Mouse (Mus musculus) brain, embryonic 14.5 days (tissue): ENCODE results near the gene Itm2b. TPM values are rescaled to one million over a fixed set of nuclear protein-coding genes. Genes with fewer than 3 reads are reported as not detected.

Source experiments
- DNase-seq: peaks from one replicate; pipeline ENCODE4 v3.0.0-alpha.2; 2011; ENCODE audit warnings: low read depth
- CTCF ChIP-seq: fragments of 200-500 bp; IDR thresholded peaks from 2 replicates; pipeline ENCODE4 v1.5.1; 2012; ENCODE audit warnings: inconsistent platforms, mild to moderate bottlenecking, moderate library complexity, borderline replicate concordance; ENCODE audit not compliant: insufficient read depth, insufficient read length; ENCODE audit errors: extremely low read depth
- POLR2A ChIP-seq: fragments of 200-500 bp; IDR thresholded peaks from 2 replicates; pipeline ENCODE4 v1.6.1; 2012; ENCODE audit warnings: mild to moderate bottlenecking, inconsistent platforms, borderline replicate concordance; ENCODE audit not compliant: poor library complexity, insufficient read depth, insufficient read length, severe bottlenecking; ENCODE audit errors: extremely low read depth
- polyA plus RNA-seq: library from polyadenylated mRNA; depleted of rRNA; stranded (reverse); fragments of >200 nt; gene quantifications from 2 replicates; pipeline ENCODE4 v1.2.3, GENCODE M21; 2012

Gene Itm2b
- polyA plus RNA-seq, 1 experiment = 377 TPM

DNA sequence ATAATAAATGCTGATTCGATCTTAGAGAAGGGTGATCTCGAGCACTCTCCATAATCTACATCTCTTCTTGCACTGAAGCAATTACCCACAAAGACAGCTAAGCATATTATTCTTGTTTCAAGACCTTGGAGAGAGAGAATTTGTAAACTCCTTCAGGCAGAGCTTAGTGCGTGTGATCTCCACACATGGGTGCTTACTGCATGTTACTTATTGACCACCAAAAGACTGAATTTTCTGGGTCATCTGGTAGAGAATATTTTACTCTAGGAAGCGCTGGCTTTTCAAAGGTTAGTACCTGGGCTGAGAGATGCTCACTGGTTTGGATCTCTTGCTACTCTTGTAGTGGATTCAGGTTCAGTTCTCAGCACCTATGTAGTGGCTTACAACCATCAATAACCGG, 34.0 kb downstream of the Itm2b start:
- no peak for DNase-seq
- TF ChIP-seq CTCF (no peak), POLR2A (no peak)

DNA sequence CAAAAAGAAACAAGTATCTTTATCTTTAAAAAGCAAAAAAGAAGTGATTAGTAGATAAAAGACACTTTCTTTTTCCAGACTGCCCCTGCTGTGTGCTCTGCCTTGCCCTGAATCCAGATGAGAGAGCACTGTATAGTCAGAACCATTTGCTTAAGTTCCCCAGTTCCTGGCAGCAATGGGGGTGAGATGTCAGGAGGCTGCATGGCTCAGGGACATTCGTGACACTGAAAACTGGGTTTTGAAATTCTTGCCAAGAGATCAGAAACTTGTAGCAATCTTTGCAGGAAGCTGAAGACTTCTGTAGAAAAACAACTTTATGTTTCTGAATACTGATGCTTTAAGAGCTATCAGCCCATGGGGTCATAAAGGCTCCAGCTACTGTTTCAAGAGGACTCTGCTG, 35.1 kb downstream of the Itm2b start:
- no peak for TF ChIP-seq POLR2A
- no peak for DNase-seq

DNA sequence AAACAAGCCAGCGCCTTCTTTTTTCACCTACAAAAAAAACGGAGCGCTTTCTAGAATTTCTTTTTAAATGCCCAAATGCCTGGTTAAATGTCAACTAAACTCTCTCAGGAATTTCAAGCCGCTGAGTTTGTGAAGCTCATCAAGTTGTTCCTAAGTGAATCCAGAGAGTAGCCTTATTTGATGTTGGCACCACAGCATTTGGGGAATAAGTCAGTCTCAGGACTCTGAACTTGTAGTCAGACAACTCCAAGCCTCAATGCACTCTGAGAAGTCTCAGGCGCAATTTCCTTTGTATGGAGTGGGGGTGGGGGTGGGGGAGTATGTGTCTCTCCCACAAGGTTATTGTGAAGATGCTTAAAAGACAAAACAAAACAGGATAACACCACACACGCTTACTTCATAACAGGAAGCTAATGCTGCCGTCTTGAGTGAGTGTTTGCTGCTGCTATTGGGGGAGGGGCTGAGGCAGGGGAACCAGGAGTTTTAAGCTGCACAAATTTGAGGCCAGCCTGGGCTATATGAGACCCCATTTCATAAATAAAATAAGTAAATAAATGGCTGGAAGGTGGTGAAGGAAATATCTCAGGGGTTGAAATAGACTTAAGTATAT, 35.9 kb downstream of the Itm2b start:
- no peak for DNase-seq
- TF ChIP-seq CTCF (no peak), POLR2A (no peak)

DNA sequence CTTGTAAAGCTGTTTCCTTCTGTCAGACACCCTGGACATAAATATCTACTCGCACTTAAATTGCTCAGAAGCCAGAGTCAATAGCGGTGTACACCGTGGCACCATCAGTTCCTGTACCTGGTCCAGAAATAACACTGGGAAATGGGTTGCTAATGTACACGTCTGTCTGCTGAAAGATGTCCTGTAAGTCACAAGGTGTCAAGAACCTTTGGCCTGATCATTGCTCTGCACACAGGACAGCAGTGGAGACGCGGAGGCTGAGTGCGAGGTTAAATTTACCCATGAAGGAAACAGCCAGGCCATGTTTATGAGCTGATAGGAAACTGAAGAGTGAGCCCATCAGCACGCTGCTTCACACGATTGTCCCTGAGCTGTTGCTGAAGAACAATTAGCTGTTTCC, 37.8 kb downstream of the Itm2b start:
- DNase-seq = no peak
- no peak for TF ChIP-seq POLR2A
- no peak for TF ChIP-seq CTCF

DNA sequence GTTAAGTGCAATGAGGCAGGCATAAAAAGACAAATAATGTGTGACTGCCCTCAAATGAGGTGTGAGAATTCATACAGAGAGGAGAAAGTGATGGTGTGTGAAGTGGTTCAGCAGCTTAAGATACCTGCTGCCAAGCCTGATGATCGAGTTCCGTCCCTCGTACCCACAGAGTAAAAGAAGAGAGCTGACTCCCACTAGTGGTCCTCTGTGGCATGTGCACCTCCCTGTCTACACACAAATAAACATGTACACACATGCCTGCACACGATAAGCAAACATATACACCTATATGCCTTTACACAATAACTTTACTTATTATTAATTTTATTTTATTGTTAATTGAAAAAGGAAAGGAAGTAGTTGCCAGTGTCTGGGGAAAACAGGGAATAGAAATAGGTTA, 39.5 kb downstream of the Itm2b start:
- no peak for DNase-seq
- no peak for TF ChIP-seq POLR2A
- peak; percentile 11; the same call in 1 of the 2 replicates for TF ChIP-seq CTCF

DNA sequence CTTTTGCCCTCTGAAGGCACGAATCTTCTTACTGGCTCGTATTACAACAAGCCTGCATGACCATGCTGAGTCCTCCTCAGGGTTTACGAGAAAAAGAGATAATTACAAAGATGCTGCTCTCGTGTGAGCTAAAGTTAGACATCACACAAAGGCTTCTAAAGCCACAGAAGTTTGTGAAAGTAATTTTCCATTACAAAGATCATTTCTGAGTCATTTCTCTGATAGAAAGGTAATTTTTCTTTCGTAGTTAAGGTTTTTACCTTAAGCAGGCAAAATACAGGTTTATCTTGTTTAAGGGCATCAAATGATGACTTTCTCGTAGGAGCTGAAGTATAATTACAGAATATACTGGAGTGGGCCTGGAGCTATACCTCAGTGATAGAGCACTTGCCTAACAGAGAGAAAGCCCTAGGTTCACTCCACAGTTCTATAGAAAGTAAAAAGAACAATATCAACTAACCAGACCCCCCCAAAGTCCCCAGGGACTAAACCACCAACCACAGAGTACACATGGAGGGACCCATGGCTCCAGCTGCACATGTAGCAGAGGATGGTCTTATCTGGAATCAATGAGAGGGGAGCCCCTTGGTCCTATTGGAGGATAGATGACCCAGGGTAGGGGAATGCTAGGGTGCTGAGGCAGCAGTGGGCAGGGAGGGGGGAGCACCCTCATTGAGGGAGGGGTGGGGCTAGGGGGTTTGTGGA, 44.9 kb downstream of the Itm2b start:
- no peak for TF ChIP-seq POLR2A
- TF ChIP-seq CTCF = no peak
- no peak for DNase-seq

DNA sequence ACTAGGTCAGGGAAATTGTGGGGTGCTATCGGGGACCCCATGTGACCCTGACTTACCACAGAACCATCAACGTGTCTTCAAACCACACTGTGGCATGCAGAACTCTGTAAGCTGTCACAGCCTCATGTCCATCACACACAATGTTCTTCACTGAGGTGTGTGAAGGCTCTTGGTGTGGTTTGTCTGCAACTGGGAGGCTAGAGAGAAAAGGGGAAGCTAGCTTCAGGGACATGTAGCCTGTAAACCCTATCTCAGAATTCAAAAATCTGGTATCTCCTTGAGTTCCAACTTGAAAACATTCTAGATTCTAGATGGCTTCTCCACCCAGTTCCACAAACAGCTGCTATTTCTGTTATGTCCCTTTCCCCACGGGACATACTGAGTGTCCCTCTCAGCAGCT, 45.5 kb downstream of the Itm2b start:
- no peak for DNase-seq

DNA sequence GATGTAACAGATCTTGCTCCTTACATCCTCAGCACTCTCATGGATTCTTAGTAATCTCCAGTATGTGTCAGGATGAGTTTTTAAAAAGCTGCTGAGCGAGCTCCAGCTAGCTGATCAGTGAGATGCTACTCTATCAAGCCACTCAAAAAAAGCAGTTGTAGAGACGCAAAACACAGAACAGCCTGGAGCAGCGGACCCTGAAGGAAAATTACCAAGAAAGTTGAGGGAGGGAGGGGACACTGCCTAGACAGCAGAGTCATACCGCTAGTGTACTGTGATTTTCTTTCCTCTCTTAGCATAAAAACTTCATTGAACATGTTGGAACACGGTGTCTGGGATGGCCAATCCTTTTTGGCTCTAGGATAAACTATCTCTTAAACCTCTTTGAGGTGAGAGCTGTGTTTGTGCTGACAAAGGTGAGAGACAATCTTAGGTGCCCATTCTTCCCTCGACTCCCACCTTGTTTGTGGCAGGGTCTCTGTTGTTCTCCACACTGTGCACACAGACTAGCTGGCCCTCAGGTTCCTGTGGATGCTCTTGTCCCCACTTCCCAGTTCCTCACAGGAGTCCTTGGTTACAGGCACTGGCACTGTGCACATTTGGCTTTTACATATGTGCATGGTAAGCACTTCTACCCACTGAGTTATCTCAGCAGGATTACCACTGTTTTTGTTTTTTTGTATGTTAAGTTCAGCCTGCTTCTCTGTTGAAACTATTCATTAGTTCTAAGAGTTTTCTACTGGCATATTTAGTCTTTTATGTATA, 48.6 kb downstream of the Itm2b start:
- no peak for DNase-seq
- TF ChIP-seq POLR2A = no peak
- TF ChIP-seq CTCF = no peak

More for the DNA sequence above, 45.5 kb downstream of the Itm2b start:
- TF ChIP-seq CTCF = no peak
- TF ChIP-seq POLR2A = no peak

DNA sequence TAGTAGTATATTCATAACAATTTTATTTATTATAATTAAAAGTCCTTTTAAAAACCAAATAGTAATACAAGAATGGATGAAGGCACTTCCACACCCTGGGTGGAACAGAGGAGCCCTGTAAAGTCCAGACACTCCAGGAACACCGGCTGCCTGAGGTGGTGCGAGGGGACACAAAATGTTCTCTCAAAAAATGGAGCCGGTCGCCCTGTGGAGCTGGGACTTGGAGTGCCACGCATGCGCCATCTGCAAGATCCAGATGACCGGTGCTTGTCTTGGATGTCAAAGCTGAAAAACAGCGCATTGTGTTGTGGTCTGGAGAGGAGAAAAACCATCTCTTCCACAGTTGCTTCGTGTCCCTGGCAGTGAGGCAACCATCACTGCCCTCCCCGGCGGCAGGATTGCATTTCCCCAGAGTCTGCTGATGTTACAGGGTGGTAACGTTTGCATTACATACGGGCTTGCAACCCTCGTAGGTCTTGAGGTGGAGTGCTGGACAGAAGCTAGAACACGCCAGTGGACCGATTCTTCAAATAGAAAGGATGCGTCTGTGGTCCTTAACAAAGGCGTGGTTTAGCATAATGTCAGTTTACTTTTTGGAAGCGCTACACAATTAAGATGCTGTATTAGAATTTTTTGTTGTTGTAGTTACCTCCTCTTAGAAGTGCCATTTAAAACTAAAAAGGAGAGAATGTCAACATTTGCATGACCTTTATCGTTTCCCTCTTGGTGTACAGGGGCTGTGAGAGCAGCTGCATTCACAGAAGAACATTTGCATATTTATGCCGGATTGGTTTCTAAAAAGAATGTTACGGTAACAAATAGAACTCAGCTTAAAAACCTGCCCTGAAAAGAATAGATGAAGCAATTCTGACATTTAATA, 49.9 kb downstream of the Itm2b start:
- peak; percentile 27 for DNase-seq
- no peak for TF ChIP-seq POLR2A

DNA sequence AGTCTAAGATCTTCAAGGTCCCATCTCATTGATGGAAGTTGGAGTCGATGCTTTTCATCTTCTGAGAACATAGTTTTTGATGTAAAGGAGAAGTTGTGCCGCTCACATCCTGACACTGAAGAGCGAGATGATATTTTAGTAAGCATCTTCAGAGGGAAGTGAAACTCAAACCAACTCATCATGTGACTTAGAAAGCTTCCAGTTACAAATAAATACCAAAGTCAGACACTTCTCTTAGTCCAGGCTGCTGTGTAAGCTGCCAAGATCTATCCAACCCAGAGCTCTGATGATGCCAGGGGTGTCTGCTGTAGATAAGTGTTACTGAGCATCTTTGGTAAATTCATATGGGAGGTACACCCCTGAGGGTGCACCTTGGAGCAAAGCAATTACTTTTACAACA, 51.2 kb downstream of the Itm2b start:
- DNase-seq = no peak
- TF ChIP-seq CTCF (no peak), POLR2A (no peak)

DNA sequence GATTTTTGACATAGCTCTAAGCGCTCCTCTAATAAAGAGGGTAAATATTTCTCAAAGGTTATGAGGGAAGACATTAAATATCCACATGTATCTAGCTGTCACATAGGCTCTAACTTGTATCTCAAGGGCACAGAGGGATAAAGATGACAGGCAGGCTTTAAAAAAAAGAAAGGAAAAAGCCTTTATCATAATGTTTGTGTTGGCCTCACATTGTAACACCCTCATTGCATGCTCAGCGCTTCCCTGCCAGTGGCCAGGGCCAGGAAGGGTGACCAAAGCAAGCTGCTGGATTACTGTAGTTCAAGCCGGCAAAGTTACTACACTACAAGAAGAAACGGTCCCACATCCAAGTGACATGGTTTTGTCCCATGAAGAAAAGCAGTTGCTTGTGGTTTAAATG, 53.7 kb downstream of the Itm2b start:
- TF ChIP-seq POLR2A = no peak
- no peak for TF ChIP-seq CTCF
- no peak for DNase-seq

DNA sequence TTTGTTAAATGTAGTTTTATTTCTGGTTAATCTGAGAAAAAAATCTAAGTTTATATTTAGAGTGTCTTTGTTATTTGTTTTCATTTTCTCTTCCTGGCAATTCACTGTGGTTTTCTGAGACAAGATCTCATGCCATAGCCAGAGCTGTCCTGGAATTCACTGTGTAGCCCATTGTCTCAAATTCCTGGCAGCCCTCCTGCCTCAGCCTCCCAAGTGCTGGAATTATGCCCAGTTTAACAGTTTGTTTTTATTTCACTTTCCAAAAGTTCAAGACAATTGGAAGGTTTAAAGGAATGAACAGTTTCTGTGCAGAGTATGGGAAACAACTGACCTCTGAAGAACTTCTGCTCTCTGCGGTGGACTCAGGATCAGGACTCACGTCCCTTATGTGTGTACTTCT, 55.2 kb downstream of the Itm2b start:
- DNase-seq = no peak
- no peak for TF ChIP-seq CTCF
- no peak for TF ChIP-seq POLR2A

DNA sequence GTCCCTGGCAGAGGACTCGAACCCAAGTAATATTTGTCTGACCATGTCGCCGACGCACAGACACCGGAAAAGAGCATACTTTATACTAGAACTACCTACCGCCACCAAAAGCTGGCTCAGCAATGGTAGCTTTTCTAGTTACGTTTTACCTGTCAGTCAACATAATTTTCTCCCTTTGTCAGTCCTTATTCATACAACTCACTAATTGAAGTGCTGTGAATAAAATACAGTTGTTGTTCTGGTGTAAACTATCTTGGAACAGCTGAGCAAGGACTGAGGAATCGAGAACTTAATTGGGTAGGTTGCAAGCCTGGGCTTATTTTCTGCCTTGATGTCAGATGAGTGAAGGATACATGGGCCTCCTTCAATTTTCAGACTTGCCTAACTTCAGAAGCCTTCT, 58.6 kb downstream of the Itm2b start:
- TF ChIP-seq POLR2A (no peak), CTCF (no peak)
- no peak for DNase-seq
